Mouse (Mus musculus) megakaryocyte, embryonic 14.5 days (primary cell): ENCODE data around the gene Lat.

Source experiments
- FLI1 ChIP-seq: IDR thresholded peaks from 2 replicates; pipeline ENCODE4 v1.6.1; 2012; ENCODE audit warnings: low read length, inconsistent platforms, mixed read lengths
- GATA1 ChIP-seq: IDR thresholded peaks from 3 replicates; pipeline ENCODE4 v1.6.1; 2012; ENCODE audit warnings: mixed read lengths, low read length, inconsistent platforms, borderline replicate concordance

DNA sequence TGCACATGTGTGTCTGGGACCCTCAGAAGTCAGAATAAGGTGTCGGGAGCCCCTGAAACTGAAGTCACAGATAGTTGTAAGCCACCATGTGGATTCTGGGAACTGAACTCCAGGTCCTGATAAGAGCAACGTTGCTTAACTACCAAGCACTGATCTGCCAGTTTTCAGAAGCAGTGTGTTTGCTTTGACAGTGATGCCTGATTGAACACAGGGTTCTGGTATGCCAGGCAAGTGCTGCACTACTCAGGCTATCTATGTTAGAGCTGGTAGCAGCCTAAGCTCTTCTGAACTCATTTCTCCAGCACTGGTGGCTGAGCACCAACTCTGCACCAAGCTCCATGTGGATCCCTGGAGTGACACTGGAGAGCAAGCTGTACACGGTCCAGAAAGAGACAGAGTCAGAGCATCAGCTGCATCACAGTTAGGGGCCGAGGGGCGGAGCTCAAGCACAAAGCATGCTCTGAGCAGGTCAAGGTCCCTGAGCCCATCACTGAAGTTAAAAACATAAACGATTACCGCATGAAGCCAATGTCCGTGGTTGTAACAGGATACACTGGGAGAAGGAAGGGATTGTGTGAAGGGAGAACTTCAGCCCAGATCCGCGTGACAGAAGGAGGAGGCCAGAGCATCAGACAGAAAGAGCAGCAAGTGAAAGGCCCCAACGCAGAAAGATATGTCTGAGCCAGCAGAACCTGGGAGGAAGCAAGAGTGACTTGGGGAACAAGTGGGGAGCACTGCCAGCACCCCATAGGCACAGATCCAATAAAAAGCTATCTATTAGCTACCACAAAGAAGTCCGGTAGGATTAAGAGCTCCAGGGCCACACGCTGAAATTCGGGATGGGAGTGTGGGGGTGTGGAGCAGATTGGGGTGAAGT lies 14.4 kb downstream of the Lat start:
- TF ChIP-seq GATA1 (no peak), FLI1 (no peak)
